Mouse (Mus musculus) erythroid progenitor cell, adult 5-6 weeks (primary cell): Measurements from ENCODE around the gene Nxpe4. TPM values are rescaled to one million over a fixed set of nuclear protein-coding genes. Genes with fewer than 3 reads are reported as not detected.

ENCODE experiments used
- ATAC-seq: replicated peaks from 2 replicates; pipeline ENCODE4 v1.8.0; 2016; ENCODE audit warnings: moderate number of reproducible peaks, mild to moderate bottlenecking, moderate TSS enrichment, inconsistent platforms; ENCODE audit not compliant: poor library complexity, low FRiP score, severe bottlenecking
- total RNA-seq, 2 experiments: library from RNA; stranded (forward) in 1 of 2; stranded (reverse) in 1 of 2; fragments of 150-400 nt in 1 of 2; fragments of 186-747, 209-891 nt in 1 of 2; gene quantifications; 2 replicates each; pipeline versions ENCODE4 v1.2.3 to v1.2.4; 2015 to 2017; ENCODE audit warnings: low replicate concordance in 2 of 2

Nxpe4 gene
- total RNA-seq, 2 experiments from 2014 or later = 35.1 to 53.2 TPM

DNA sequence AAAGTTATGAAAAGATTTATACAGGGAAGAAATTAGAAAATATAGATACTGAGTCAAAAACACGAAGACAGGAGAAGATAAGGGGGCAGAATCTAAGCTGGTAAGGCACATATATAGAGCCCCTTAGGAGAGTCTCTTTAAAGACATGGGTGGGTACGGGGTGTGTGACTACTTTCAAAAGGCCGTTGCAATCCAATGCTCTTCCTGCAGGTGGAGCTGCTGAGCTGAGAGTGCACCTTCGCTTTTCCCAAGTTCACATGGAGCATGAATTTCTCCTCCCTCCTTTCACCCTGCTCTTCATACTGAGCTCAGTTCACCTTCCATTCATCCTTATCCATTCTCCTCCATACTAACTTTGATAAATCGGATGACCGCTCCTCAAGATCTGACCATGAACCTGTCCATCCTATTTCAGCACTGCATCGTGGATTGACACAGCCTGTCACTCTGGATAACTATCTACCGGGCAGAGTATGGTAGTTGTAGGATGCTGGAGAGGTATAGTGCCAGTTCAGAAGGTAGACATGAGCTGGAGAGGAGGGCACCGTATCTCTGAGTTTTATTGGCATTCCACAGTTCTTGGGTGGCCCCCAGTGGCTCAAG lies 76.4 kb downstream of the Nxpe4 start:
- peak; percentile 70 for ATAC-seq

DNA sequence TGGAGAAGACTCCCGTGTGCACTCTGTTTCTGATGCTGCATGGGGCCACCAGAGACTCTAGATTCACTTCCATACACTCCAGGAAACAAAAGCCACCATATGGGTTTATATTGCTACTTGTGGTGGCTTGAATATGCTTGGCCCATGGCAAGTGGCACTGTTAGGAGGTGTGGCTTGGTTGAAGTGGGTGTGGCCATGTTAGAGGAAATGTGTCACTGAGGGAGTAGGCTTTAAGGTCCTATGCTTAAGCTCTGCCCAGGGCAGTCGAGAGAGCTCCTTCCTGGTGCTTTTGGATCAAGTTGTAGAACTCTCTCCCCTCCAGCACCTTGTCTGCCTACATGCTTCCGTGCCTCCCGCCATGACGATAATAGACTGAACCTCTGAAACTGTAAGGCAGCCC lies 77.6 kb downstream of the Nxpe4 start:
- no peak for ATAC-seq

DNA sequence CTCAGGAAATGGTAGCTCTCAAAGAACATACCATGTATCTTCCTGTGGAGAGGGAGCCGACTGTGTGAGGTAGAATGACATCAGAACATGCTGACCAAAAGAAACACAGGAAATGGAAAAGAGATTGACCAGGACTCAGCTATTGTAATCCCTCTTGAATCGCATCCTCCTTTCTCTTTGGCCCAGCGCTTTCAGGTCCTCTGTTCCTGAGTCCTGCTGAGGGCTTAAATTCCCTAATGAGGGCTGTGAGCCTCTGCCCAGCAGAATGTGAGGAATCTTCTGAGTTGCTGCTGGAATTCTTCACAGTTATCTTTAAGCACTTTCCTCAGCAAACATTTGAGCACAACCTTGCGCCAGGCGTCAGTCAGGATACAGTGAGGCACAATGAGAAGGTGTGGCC lies 78.6 kb downstream of the Nxpe4 start:
- no peak for ATAC-seq

DNA sequence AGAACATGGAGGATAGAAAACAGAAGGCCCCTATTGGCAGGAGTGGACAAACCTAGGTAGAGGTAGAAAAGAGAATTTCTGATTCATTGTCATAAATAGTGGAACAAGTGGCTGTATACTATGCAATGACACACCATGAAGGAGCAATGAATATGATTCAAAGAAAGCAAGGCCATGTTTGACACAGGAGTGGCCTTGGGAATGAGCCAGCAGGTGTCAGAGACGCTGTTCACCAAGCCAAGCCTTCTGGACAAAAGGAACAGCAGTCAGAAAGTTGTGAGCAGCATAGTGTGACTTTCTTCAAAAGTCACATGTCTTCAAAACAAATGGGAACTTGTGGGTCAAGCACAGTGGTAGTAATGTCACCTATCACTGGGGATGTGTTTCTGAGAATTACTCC lies 80.0 kb downstream of the Nxpe4 start:
- no peak for ATAC-seq

DNA sequence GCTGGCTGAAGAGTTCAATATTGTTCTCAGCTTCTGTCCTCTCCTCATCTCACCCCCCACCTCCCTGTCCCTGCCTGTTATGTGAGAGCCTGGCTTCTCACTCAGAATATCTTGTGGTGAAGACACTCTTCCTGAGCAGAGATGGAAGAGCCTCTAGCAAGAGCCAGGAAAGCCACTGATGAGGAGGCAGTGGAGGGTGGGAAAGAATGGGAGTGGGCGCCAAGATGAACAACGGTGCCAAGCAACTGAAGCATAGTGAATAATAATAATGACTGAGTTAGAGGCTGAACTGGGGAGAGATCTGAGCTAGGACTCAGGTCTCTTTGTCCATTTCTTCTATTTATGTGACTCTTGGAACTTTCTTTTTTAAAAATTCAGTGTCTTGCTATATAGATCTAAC lies 80.9 kb downstream of the Nxpe4 start:
- ATAC-seq = no peak

DNA sequence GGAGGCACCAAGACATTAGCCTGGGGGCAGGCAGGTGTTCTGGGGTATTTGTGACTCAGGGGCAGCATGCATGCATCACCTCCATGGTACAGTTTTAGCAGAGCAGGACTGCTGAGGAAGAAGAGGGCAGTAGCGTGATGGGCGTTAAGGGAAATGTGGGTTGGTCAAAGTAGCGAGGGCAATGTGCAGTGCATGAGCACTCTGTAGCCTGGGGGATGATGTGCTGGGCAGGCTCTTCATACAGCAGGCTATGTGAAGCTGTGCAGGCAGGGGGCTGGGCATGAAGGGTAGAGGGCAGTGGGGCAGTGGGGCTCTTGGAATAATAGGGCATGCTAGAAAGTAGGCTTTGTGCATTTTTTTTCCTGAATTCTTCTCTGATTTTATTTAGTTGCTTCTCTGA lies 82.4 kb downstream of the Nxpe4 start:
- ATAC-seq = no peak

DNA sequence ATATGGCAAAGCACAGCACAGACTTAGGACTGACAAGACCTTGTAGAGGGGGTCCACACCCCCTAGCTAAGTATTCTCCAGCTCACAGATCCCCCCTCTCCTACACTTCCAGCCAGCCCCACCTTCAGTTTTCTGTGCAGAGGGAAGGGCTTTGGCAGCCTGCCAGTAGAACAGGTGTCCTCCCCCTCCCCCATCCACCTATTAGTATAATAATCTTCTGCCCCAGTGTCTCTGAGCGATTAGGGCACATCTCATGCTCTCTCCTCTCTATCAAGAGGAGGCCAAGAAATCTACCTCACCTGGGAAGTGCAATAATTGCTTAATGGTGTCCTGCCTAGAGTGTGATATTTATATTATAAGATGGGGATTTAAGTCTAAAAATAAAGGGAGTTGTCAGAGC lies 83.7 kb downstream of the Nxpe4 start:
- ATAC-seq = no peak

DNA sequence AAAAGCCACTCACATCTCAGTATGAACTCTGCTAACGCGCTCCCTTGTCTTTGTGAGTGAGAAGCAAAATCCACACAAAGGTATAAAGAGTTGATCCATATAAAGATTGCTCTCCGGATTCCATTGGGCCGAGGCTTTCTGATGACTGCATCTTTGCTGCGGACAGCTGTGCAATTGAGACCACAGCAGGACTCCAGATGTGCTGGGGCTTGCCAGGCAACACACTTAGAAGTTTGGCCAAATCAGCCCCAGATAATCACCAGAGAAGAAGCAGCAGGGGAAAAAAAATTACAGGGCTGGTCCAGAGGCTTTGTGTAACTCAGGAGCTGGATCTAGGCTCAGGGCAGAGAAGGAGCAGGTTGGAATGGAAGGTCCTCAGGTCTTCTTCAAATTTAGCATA lies 85.5 kb downstream of the Nxpe4 start:
- no peak for ATAC-seq

DNA sequence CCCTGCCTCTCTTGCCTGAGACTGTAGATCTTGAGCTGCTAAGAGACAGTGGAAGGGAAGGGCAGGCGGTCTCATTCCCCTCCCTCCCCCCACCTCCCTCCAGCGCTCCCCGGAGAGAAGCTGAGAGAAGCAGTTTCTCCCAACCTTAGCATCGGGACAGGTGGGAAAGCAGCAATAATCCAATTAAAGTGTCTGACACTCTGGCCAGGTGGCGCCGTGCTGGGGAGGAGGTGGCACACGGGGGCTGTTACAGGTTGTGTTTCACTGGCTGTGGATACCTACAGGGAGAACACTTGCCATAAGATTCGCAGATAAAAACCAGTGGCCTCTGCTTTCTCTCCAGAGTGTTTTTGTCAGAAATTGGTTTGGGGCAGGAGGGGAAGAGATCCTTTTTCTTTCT lies 90.4 kb downstream of the Nxpe4 start:
- no peak for ATAC-seq

DNA sequence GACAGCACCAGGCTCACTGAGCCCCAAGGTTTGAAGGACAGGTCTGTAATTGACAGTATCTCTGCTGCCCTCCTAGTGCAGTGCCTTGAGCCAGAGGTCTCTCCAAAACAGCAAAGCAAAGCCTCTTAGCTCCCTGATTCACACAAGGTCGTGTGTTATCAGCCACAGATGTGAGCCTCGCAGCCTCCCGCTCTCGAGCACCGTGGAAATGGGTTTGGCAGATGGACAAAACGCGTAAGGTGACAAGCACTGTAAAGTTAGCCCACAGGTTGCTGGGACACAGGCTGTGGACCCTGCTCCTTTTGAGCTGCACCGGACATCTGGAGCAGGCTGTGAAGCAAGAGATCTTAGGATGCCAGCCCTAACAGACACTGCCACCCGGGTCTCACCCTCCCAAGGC lies 95.2 kb downstream of the Nxpe4 start:
- no peak for ATAC-seq

DNA sequence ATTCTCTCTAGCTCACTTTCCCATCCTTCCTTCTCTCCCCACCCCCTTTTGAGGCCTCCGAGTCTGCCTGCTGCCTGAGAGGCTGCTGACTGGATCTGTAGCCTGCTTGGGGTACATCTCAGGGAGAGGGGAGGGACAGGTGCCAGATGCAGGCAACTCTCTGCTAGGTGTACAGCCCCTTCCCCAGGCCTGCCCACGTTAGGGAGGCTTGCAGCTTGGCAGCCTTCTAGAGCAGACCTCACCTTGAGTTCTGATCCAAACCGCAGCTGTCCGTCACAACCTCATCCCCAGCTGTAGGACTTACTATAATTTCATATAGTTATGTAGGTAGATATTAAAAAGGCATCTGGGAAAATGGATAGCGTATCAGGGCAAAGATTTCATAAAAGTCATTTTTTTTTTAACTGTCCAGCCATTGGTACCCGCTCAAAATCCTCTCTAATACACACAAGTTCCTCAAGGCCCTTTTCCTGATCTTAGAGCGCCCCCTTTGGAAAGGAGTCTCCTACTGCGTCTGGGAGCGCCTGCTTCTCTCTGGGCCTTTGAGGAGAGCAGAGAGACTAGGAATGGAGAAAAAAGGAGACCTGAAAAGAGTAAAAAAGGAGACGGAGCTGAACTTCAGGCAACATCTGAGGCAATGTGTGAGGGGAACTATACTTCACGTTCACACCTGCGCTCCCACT lies 96.1 kb downstream of the Nxpe4 start:
- ATAC-seq = no peak

DNA sequence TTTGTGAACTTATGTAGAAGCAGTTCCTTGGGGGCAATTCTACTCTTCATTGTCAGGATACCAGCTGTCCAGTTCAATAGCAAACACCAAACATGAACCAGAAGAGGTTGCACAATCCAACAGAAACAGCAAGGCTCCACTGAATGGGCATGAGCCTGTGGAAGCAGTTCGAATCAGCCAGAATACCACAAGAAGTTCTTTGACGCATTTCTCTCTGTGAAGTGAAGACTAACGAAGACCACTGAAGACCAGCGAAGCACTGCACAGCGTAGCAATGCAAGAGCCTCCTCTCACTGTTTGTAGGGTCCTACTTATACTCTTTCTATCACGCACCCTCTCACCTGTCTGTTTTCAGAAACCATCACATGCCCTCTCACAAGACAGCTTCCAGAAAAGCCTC lies 102.8 kb downstream of the Nxpe4 start:
- no peak for ATAC-seq

DNA sequence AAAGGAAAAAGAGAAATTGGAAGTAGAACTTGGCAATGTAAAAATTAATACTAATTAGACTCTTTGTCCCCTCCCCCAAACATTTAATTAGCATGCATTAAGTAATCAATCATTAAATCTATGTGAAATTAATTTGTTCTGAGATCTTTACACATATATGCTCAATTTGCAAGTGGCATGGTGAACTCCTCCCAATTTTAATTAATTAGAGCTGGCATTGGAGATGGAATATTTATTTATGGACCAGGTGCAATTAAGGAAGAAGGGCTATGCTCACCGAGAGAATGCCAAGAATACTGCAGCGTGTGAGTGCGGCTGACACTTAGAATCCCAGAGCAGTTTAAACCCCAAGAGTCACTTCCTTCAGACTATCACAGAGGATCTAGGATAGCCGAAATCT lies 103.7 kb downstream of the Nxpe4 start:
- no peak for ATAC-seq

DNA sequence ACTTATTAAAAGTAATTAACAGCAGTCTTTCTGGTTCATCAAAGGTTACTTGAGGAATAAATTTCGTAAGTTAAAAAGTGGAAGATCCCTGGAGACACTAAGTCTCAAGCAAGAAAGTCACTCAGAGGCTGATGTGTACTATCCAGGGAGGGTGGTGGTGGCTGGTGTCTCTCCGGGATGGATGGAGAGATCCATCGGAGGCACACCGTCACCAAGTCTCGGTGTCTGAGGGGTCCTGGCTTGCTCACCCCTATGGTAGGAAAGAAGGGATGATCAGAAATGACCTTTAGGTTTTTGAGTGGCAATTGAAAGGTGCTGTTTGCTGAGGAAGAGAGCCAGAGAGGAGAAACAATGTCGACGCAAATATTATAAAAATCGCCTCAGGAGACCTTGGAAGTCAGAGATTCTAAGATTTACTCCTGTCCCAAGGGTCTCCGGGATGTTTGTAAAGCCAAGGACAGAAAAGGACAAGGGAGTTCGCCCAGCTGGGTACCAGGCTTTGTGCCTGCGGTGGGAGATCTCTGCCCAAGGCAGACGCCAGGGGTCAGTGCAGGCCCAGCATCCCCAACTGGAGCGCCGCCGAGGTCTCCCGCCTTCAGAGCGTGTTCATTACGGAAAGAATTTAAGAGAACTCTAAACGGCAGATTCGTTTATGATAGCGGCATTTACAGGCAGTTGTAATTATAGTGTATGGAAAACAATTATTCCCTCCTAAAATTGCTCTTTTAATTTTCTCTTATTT lies 104.6 kb downstream of the Nxpe4 start:
- ATAC-seq = peak; percentile 89

DNA sequence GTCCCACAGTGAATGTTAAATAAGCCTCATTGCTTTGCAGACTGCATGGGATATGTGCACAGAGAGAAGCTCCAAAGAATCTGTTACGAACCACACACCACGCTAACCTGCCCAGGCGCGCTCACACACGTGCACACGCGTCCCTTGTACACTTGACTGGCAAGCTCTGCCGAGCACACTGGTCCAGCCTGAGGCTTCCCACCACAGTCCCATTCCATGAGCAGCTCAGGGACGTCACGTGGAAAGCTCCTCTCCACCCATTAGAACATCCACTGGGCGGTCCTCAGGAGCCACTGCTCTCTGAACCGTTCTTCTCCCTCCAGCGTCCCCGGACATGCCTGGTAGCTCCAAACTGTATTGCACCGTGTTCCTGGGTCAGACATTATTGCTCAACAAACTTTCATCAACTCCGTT lies 105.2 kb downstream of the Nxpe4 start:
- ATAC-seq = peak; percentile 76

DNA sequence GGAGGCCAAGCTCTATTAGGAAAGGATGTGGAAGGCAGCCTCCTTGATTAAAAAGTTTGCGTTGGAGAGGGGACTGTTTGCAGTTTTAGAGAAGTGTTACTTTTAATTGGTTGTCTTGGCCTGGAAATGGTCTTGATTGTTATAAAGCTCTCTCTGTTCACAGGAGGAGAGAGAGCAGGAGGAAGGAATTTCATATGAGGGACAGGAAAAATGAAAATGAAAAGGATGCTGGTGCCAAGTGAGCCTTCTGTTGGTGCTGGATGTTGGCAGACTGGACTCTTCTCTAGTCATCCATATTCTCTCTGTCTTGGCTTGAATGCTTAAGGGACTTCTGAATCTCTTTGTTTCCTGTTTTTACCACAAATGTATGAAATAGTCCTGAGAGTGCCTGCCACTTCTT lies 106.1 kb downstream of the Nxpe4 start:
- no peak for ATAC-seq

DNA sequence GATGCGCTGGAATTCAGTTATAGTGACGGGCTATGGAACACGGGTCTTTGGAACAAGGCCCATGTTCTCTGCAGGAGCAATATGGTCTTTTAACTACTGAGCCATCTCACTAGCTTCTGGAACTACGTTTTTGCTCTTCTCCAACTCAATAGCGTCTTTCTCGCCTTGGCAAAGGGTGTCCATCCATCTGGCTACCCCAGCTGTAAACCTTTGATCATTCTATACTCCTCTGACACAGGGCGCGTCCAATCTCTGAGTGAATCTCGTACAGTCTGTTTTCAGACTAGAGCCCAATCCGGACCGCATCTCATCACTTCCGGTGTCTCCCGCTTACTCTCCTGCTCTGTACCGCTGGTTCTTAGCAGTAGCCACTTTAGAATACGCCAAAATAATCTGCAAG lies 115.0 kb downstream of the Nxpe4 start:
- ATAC-seq = no peak

DNA sequence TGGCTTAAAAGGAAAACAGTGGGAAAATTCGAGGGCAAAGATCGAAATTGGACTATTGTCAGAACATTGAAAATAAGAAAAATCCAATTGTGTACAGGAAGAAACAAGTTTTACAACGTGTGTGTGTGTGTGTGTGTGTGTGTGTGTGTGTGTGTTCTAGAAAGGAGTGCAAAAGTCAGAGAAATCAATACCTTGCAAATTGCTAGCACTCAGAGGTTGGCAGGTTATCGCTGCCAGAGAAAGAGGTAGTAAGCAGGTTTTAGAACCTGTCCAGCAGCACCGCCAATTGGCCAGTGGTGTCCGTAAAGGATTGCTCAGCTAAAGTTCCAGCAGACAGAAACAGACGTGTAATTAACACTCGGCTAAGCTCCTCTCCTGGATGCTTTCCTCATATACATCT lies 122.4 kb downstream of the Nxpe4 start:
- ATAC-seq = no peak

DNA sequence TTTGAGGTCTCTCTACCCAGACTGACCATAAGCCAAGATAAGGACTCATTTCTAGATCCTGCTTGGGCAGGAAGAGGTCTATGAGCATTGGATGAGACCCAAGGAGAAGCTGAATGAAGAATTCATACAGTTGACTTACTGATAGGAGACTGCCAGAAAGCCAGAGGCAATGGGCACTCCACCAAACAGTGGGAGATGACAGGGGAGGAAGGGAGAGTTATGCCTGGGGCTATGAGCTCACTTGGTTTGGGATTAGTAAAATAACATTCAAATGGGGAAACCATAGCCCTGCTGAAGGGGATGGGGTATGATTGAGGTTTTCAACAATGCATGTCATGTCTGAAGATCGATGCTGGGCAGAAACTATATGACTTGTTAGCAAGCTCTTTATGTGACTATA lies 128.5 kb downstream of the Nxpe4 start:
- no peak for ATAC-seq

DNA sequence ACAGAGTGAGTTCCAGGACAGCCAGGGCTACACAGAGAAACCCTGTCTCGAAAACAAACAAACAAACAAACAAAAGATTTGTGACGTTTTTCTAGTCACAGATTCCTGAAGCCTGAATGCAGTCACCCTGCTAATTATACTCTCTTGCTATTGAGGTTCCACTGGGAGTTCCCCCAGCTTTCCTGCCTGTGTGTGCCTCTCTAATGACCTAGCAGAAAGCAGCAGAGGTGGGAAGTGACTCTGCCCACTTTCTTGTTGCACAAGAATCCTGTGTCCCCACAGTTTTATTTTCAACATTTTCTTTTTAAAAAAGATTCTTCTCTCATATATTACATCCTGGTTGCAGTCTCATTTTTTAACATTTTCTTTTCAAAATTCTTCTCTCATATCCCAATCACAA lies 132.9 kb downstream of the Nxpe4 start:
- ATAC-seq = no peak

DNA sequence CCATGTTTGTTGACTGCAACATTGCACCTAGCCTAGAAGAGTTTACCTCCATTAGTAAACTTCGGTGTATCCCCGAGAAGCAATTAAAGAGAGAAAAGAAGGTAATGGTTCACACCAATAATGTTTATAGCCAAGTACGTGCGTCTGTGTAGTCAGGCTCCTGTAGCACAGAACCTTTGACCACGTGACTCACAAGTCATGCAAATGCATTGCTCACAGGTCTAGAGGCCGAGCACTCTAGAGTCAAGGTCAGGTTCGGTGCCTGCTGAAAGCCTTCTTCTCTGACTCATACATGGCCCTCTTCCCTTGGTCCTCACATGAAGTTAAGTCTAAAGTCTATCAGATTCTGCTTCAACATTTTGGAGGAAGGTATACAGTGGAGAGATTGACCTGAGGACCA lies 137.2 kb downstream of the Nxpe4 start:
- ATAC-seq = no peak
